Mouse (Mus musculus) G1E (cell line): ENCODE measurements around the gene Ccnl1.

Source experiments
- CTCF ChIP-seq: IDR thresholded peaks from 2 replicates; pipeline ENCODE4 v1.5.1; 2012; ENCODE audit warnings: low read depth, low read length, inconsistent platforms, mixed read lengths
- GATA1 ChIP-seq: IDR thresholded peaks from 2 replicates; pipeline ENCODE4 v1.6.1; 2012; ENCODE audit warnings: borderline replicate concordance, low read length, inconsistent platforms, mixed read lengths
- TAL1 ChIP-seq: conservative IDR thresholded peaks from 2 replicates; pipeline ENCODE4 v1.6.1; 2012; ENCODE audit warnings: low read depth, low read length, inconsistent platforms, mixed read lengths

GRCm38 (mm10) chr3:65950304-65950703, 7.7 kb downstream of the Ccnl1 start:
- TF ChIP-seq CTCF (no peak), GATA1 (no peak), TAL1 (no peak)
